ENCODE assay signal across 24 mouse cellular contexts in genomic region chr7:68656354-68656753, GRCm38 (mm10).
"Had no signal": no experiment of that assay in that cellular context is flagged by ENCODE, and none has a peak within 500 bp of the region (broad histone marks: within the 10 kb centered on the region; RNA-seq: fewer than 3 reads in every experiment).

No protein-coding gene starts in this region.

- H3K4me3 ChIP-seq: heart, embryonic 10.5 days; heart, embryonic 12.5 days; hindbrain, embryonic 10.5 days; hindbrain, embryonic 12.5 days; intestine, embryonic 15.5 days; layer of hippocampus, adult 2 months; limb, embryonic 13.5 days; limb, embryonic 15.5 days; liver, embryonic 12.5 days had no signal

- H3K27ac ChIP-seq: heart, embryonic 10.5 days; hindbrain, embryonic 10.5 days; hindbrain, embryonic 12.5 days; hindbrain, embryonic 14.5 days; intestine, embryonic 15.5 days; layer of hippocampus, adult 2 months; limb, embryonic 13.5 days; limb, embryonic 15.5 days; liver, embryonic 12.5 days had no signal

- ATAC-seq: hindbrain, embryonic 16.5 days; inflammation-experienced regulatory T-cells, adult 6 months; intestine, embryonic 15.5 days; intestine, postnatal 0 days; liver, embryonic 12.5 days had no signal

- DNase-seq: gastrocnemius, postnatal 14 days; gastrocnemius, postnatal 36 days; heart, adult 18-20 months; heart, postnatal 10 days; heart, postnatal 4 days; kidney, adult 18-20 months; kidney, adult 8-10 months; kidney, postnatal 10 days; kidney, postnatal 25 days; kidney, postnatal 4 days; left cerebral cortex, postnatal 4 days had no signal
